Mouse (Mus musculus): ENCODE data around the gene Ifnlr1. TPM values are rescaled to one million over a fixed set of nuclear protein-coding genes. Genes with fewer than 3 reads are reported as not detected.

Ifnlr1 gene
- polyA plus RNA-seq, 1 experiment from 2014 or later, result 1.8 TPM

DNA sequence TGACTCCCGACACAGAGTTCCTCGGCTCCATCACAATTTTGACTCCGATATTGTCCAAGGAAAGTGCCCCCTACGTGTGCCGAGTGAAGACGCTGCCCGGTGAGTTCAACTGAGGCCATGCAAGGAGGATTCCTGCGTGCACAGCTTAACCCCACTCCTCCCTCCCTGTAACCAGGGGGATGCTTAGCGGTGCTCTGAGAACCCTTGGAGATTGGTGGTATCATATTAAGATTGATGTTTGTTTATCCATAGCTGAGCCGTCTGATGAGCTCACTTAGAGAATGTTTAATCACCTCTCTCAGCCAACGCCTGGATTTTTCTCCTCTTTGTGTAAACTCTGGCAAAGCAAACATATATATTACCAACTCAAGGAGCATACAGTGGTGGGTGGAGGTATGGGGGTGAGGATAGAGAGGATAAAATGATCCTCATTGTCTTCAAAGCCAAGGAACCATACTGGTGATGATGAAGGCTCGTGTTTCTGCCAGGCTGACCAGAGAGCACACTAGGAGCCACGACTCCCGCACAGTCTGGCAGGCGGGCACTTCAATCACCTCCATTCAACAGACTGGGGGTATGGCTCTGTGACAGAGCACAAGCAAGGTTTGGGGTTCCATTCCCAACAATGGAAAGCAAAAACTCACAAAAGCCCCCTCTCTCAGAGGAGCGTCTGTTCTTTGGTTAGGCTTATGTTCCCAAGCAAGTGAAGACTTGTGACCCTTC, 58.8 kb downstream of the Ifnlr1 start:
- Histone ChIP-seq H3K4me1 (no peaks in the 10 kb centered on the region), H3K27me3 (no peaks in the 10 kb centered on the region), H3K9ac (no peak overlapping the region), H3K36me3 (no peaks in the 10 kb centered on the region), H3K4me2 (replicated peaks) (no peak overlapping the region), H3K9me3 (replicated peaks) (no peaks in the 10 kb centered on the region), H3K4me3 (replicated peaks) (no peak overlapping the region), H3K27ac (replicated peaks) (0 out of 2 replicates have a peak overlapping the region, but pooled peaks have one; percentile 34)
- ATAC-seq (ENCODE audit: insufficient number of reproducible peaks, low FRiP score, low TSS enrichment, low read depth), result no peak
- WGBS, result 56% methylated on average over 16 of the region's 16 CpGs

- ATAC-seq (ENCODE audit: insufficient number of reproducible peaks, low FRiP score, low TSS enrichment, low read depth), result no peak
- Histone ChIP-seq H3K27ac (replicated peaks) (no peak overlapping the region), H3K9ac (no peak overlapping the region), H3K27me3 (no peaks in the 10 kb centered on the region), H3K4me1 (no peaks in the 10 kb centered on the region), H3K4me3 (replicated peaks) (no peak overlapping the region), H3K36me3 (no peaks in the 10 kb centered on the region), H3K9me3 (replicated peaks) (no peaks in the 10 kb centered on the region), H3K4me2 (replicated peaks) (no peak overlapping the region)
- 72% methylated on average over 10 of the region's 10 CpGs for WGBS
Measured at GRCm38 (mm10) chr4:135745613-135746012, 59.5 kb downstream of the Ifnlr1 start.

DNA sequence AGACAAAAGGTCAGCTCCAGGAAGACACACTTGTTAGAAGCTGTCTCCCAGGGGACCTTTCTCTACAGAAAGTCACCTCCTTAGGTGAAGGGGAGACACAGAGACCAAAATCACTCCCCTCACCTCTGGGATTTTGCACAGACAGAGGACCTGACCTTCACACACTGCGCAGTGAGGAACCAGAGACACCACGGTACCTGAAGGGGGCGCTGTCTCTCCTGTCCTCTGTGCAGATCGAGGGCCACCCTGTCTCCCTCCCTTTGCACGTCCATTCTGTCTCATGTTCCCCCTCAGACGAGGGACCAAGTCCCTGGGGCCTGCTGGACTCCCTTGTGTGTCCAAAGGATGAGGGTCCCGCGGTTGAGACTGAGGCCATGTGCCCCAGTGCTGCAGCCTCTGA, 64.8 kb downstream of the Ifnlr1 start:
- Histone ChIP-seq H3K4me3 (replicated peaks) (no peak overlapping the region), H3K4me1 (no peaks in the 10 kb centered on the region), H3K36me3 (no peaks in the 10 kb centered on the region), H3K4me2 (replicated peaks) (no peak overlapping the region), H3K27me3 (no peaks in the 10 kb centered on the region), H3K9ac (no peak overlapping the region), H3K27ac (replicated peaks) (no peak overlapping the region), H3K9me3 (replicated peaks) (no peaks in the 10 kb centered on the region)
- WGBS, result 79% methylated on average over 8 of the region's 8 CpGs
- ATAC-seq (ENCODE audit: insufficient number of reproducible peaks, low FRiP score, low TSS enrichment, low read depth), result no peak

DNA sequence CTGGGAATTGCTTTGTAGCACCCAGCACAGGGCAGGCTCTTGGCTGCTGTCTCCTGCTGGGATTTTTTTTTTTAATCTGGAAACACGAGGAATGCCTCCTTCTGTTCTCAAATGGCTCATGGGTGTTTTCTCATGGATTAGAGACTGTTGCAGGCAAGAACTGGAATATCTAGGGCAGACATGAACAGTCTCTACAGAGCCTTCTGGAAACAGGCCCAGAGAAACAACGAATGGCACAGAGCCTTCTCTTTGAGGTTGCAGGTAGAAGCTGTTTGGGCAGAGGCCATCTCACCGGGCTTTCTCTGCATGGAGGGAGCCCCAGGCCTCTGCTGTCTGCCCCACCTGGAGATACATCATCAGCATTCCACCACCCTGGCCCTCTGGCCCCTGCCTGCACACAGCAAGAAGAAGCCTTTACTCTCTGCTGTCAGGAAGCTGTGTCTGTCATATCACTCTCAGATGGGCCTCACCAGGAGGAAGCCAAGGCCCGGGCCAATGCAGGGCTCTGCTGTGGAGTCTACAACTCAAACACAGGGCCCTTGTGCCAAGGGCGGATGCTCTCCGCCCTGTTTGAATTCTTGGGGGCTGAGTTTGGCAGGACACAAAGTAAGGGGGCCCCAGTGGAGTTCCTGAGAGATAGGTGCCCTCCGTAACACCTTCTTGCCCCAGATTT, 66.2 kb downstream of the Ifnlr1 start:
- Histone ChIP-seq H3K9me3 (replicated peaks) (no peaks in the 10 kb centered on the region), H3K27ac (replicated peaks) (no peak overlapping the region), H3K4me1 (no peaks in the 10 kb centered on the region), H3K4me3 (replicated peaks) (no peak overlapping the region), H3K27me3 (no peaks in the 10 kb centered on the region), H3K9ac (no peak overlapping the region), H3K4me2 (replicated peaks) (no peak overlapping the region), H3K36me3 (no peaks in the 10 kb centered on the region)
- ATAC-seq (ENCODE audit: insufficient number of reproducible peaks, low FRiP score, low TSS enrichment, low read depth), result no peak
- WGBS, result 67% methylated on average over 7 of the region's 7 CpGs

DNA sequence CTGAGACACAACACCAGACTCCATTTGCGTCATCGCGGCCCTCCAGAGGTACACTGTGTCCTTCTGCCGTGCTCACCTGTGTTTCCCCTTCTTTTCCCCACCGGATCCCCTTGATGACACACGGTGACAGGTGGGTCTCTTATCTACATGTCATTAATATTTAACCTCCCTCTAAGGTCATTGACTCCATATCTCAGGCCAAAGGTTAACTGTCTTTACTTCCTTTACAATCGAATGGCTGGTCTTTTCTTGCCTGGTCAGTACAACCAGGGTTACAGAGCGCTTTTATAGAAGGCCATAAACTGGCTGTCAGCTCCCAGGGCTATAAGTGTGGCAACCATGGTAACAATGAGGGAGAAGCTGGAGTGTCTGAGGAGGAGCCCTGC, 66.7 kb downstream of the Ifnlr1 start:
- Histone ChIP-seq H3K4me1 (no peaks in the 10 kb centered on the region), H3K27me3 (no peaks in the 10 kb centered on the region), H3K9me3 (replicated peaks) (no peaks in the 10 kb centered on the region), H3K4me2 (replicated peaks) (no peak overlapping the region), H3K4me3 (replicated peaks) (no peak overlapping the region), H3K9ac (no peak overlapping the region), H3K27ac (replicated peaks) (no peak overlapping the region), H3K36me3 (no peaks in the 10 kb centered on the region)
- WGBS, result 92% methylated on average over 8 of the region's 8 CpGs
- ATAC-seq (ENCODE audit: insufficient number of reproducible peaks, low FRiP score, low TSS enrichment, low read depth), result no peak

Other genes with a start within 250 kb of the Ifnlr1 start
- 0.87 and 1.9 TPM in 2 replicates for gene Stpg1, start 191.5 kb upstream of the Ifnlr1 start, polyA plus RNA-seq (2015; fragmentation: Nextera tagmentation; extraction: Ambion mirVana)
- gene Nipal3, start 191.2 kb upstream of the Ifnlr1 start, polyA plus RNA-seq (2015; fragmentation: Nextera tagmentation; extraction: Ambion mirVana), result 2.5 and 2.9 TPM in 2 replicates
- 26.8 and 35.5 TPM in 2 replicates for gene Grhl3, start 112.7 kb upstream of the Ifnlr1 start, polyA plus RNA-seq (2015; fragmentation: Nextera tagmentation; extraction: Ambion mirVana)
- 0.62 and 1.1 TPM in 2 replicates for gene Il22ra1, start 41.9 kb downstream of the Ifnlr1 start, polyA plus RNA-seq (2015; fragmentation: Nextera tagmentation; extraction: Ambion mirVana)
- gene Myom3, start 73.4 kb downstream of the Ifnlr1 start, polyA plus RNA-seq (2015; fragmentation: Nextera tagmentation; extraction: Ambion mirVana), result 6.3 and 7.7 TPM in 2 replicates
- gene Srsf10, start 169.5 kb downstream of the Ifnlr1 start, polyA plus RNA-seq (2015; fragmentation: Nextera tagmentation; extraction: Ambion mirVana), result 198 and 214 TPM in 2 replicates
- 157 and 161 TPM in 2 replicates for gene Pnrc2, start 187.6 kb downstream of the Ifnlr1 start, polyA plus RNA-seq (2015; fragmentation: Nextera tagmentation; extraction: Ambion mirVana)
- gene Cnr2, start 209.1 kb downstream of the Ifnlr1 start, polyA plus RNA-seq (2015; fragmentation: Nextera tagmentation; extraction: Ambion mirVana), result 0.85 and 1.0 TPM in 2 replicates
- gene Fuca1, start 234.4 kb downstream of the Ifnlr1 start, polyA plus RNA-seq (2015; fragmentation: Nextera tagmentation; extraction: Ambion mirVana), result 78.2 and 82.1 TPM in 2 replicates